Mouse (Mus musculus) myocyte (in vitro differentiated cells): ENCODE data around the gene Dppa2. TPM values are rescaled to one million over a fixed set of nuclear protein-coding genes. Genes with fewer than 3 reads are reported as not detected.
"Not testable (repeated sequence)": the region's sequence is repeated elsewhere in the genome, so short reads cannot be mapped to it uniquely, and the experiment has no call there.

Experiments used
- H3K27me3 ChIP-seq: one replicate; pipeline ENCODE4 v1.6.1; 2011; ENCODE audit not compliant: control insufficient read depth, insufficient read depth, insufficient read length
- H3K36me3 ChIP-seq: one replicate; pipeline ENCODE4 v1.6.1; 2011; ENCODE audit not compliant: control insufficient read depth, insufficient read depth
- H3K4me2 ChIP-seq: one replicate; pipeline ENCODE4 v1.6.1; 2011; ENCODE audit warnings: low read depth, control low read depth
- H3K4me3 ChIP-seq: one replicate; pipeline ENCODE4 v1.5.1; 2011; ENCODE audit warnings: mild to moderate bottlenecking, control low read depth, moderate library complexity
- H3K79me2 ChIP-seq: one replicate; pipeline ENCODE4 v1.6.1; 2011; ENCODE audit not compliant: control insufficient read depth, insufficient read depth
- H3ac ChIP-seq: one replicate; pipeline ENCODE4 v1.6.1; 2011; ENCODE audit not compliant: control insufficient read depth, insufficient read length
- CEBPB ChIP-seq: IDR thresholded peaks from 2 replicates; pipeline ENCODE4 v1.6.1; 2011; ENCODE audit warnings: mild to moderate bottlenecking, moderate library complexity; ENCODE audit not compliant: poor library complexity, insufficient read depth, severe bottlenecking
- E2F4 ChIP-seq: IDR thresholded peaks from one replicate; pipeline ENCODE4 v1.6.1; 2011; ENCODE audit warnings: mild to moderate bottlenecking, control low read depth, moderate library complexity; ENCODE audit not compliant: insufficient read depth
- MAX ChIP-seq: IDR thresholded peaks from one replicate; pipeline ENCODE4 v1.6.1; 2011; ENCODE audit warnings: low read depth, mild to moderate bottlenecking, control low read depth
- MYOD1 ChIP-seq, 3 experiments: IDR thresholded peaks; one replicate each; pipeline ENCODE4 v1.6.1; 2011; ENCODE audit warnings: control low read depth in 2 of 3, low read depth in 2 of 3, mild to moderate bottlenecking in 2 of 3, moderate library complexity in 1 of 3; ENCODE audit not compliant: insufficient read length in 2 of 3, control insufficient read depth in 1 of 3
- MYOG ChIP-seq, 3 experiments: IDR thresholded peaks; one replicate each; pipeline ENCODE4 v1.6.1; 2011; ENCODE audit warnings: control low read depth in 2 of 3, low read depth in 2 of 3, mild to moderate bottlenecking in 2 of 3; ENCODE audit not compliant: insufficient read length in 2 of 3, control insufficient read depth in 1 of 3, insufficient read depth in 1 of 3
- POLR2A ChIP-seq: IDR thresholded peaks from one replicate; pipeline ENCODE4 v1.6.1; 2011; ENCODE audit warnings: low read depth, mild to moderate bottlenecking, control low read depth, moderate library complexity; ENCODE audit not compliant: insufficient read length
- POLR2AphosphoS2 ChIP-seq: IDR thresholded peaks from one replicate; pipeline ENCODE4 v1.6.1; 2011; ENCODE audit warnings: low read depth, control low read depth; ENCODE audit not compliant: insufficient read length
- REST ChIP-seq: IDR thresholded peaks from one replicate; pipeline ENCODE4 v1.6.1; 2011; ENCODE audit warnings: mild to moderate bottlenecking, control low read depth, moderate library complexity; ENCODE audit not compliant: insufficient read depth, insufficient read length
- SRF ChIP-seq: IDR thresholded peaks from one replicate; pipeline ENCODE4 v1.6.1; 2011; ENCODE audit warnings: low read depth; ENCODE audit not compliant: control insufficient read depth, insufficient read length
- TCF12 ChIP-seq: IDR thresholded peaks from one replicate; pipeline ENCODE4 v1.6.1; 2011; ENCODE audit warnings: mild to moderate bottlenecking, control low read depth; ENCODE audit not compliant: poor library complexity, insufficient read depth, severe bottlenecking
- TCF3 ChIP-seq: IDR thresholded peaks from one replicate; pipeline ENCODE4 v1.6.1; 2011; ENCODE audit warnings: low read depth, control low read depth; ENCODE audit not compliant: insufficient read length
- USF1 ChIP-seq: IDR thresholded peaks from one replicate; pipeline ENCODE4 v1.6.1; 2011; ENCODE audit warnings: low read depth, mild to moderate bottlenecking, control low read depth, moderate library complexity
- polyA plus RNA-seq: library from polyadenylated mRNA; unstranded; fragments of >200 nt; fragmentation: generic; extraction: Trizol; gene quantifications from one replicate; pipeline ENCODE4 v1.2.1, GENCODE M21; 2012; ENCODE audit warnings: missing spikeins

Dppa2 gene
- polyA plus RNA-seq, 1 experiment = 0.14 TPM

- H3K36me3 ChIP-seq = no peaks in the 10 kb centered on the region
- TF ChIP-seq E2F4 (no peak), MAX (no peak)
Observed at GRCm38 (mm10) chr16:48285517-48285916, 18.2 kb upstream of the Dppa2 start.

GRCm38 (mm10) chr16:48297384-48298136 lies 6.1 kb upstream of the Dppa2 start:
- Histone ChIP-seq H3K79me2 (no peaks in the 10 kb centered on the region), H3ac (no peak overlapping the region), H3K27me3 (no peaks in the 10 kb centered on the region), H3K4me2 (no peak overlapping the region), H3K4me3 (no peak overlapping the region), H3K36me3 (no peaks in the 10 kb centered on the region)
- TF ChIP-seq CEBPB (no peak), E2F4 (no peak), USF1 (no peak), MYOD1 (IDR thresholded peaks at IDR 0.05; ENCODE audit: control insufficient read depth in 1 of 3, insufficient read length in 2 of 3, low read depth in 2 of 3) (no peak), TCF12 (no peak), SRF (no peak), POLR2A (no peak), TCF3 (no peak), MAX (no peak), MYOG (IDR thresholded peaks at IDR 0.05; ENCODE audit: control insufficient read depth in 1 of 3, insufficient read depth in 1 of 3, insufficient read length in 2 of 3, low read depth in 2 of 3) (no peak), REST (no peak), POLR2AphosphoS2 (no peak)

More at GRCm38 (mm10) chr16:48285517-48285916, 18.2 kb upstream of the Dppa2 start:
- no peaks in the 10 kb centered on the region for H3K79me2 ChIP-seq
- H3K4me2 ChIP-seq = no peak overlapping the region
- no peaks in the 10 kb centered on the region for H3K27me3 ChIP-seq
- no peak overlapping the region for H3K4me3 ChIP-seq
- no peak overlapping the region for H3ac ChIP-seq

DNA sequence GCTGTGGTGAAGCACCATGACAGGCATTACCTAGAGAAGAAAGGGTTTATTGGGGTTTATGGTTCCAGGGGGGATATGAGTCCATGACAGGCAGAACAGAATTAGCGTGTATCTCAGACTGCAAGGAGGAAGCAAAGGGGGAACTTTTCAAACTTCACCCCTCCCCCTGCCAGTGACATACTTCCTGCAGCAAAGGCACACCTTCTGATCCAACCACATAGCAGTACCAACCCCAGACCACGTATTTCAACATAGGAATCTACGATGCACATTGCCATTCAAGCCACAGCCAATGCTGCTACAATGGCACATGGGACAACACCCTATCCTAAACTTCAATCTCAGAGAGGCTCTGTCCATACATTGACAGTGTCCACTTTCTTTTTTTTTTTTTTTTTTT lies 3.8 kb upstream of the Dppa2 start:
- Histone ChIP-seq H3K27me3 (no peaks in the 10 kb centered on the region), H3K4me2 (no peak overlapping the region), H3ac (no peak overlapping the region), H3K36me3 (no peaks in the 10 kb centered on the region), H3K4me3 (no peak overlapping the region), H3K79me2 (no peaks in the 10 kb centered on the region)
- no peak for TF ChIP-seq SRF
- TF ChIP-seq MYOG (IDR thresholded peaks at IDR 0.05; ENCODE audit: control insufficient read depth in 1 of 3, insufficient read depth in 1 of 3, insufficient read length in 2 of 3, low read depth in 2 of 3) = no peak
- TF ChIP-seq POLR2A = no peak
- no peak for TF ChIP-seq REST
- no peak for TF ChIP-seq MYOD1 (IDR thresholded peaks at IDR 0.05; ENCODE audit: control insufficient read depth in 1 of 3, insufficient read length in 2 of 3, low read depth in 2 of 3)
- TF ChIP-seq MAX = no peak
- TF ChIP-seq USF1 = no peak
- no peak for TF ChIP-seq TCF12
- no peak for TF ChIP-seq POLR2AphosphoS2
- TF ChIP-seq E2F4 = no peak
- TF ChIP-seq CEBPB = no peak
- TF ChIP-seq TCF3 = no peak

- Histone ChIP-seq H3K4me2 (no peak overlapping the region), H3K4me3 (no peak overlapping the region), H3ac (no peak overlapping the region), H3K79me2 (no peaks in the 10 kb centered on the region), H3K36me3 (no peaks in the 10 kb centered on the region), H3K27me3 (no peaks in the 10 kb centered on the region)
- TF ChIP-seq SRF (no peak), E2F4 (no peak), MYOD1 (IDR thresholded peaks at IDR 0.05; ENCODE audit: control insufficient read depth in 1 of 3, insufficient read length in 2 of 3, low read depth in 2 of 3) (no peak), CEBPB (no peak), MAX (no peak), TCF3 (no peak), POLR2AphosphoS2 (no peak), MYOG (IDR thresholded peaks at IDR 0.05; ENCODE audit: control insufficient read depth in 1 of 3, insufficient read depth in 1 of 3, insufficient read length in 2 of 3, low read depth in 2 of 3) (no peak), REST (no peak), POLR2A (no peak), USF1 (no peak), TCF12 (no peak)
Observed at GRCm38 (mm10) chr16:48303983-48304382, 275 bp downstream of the Dppa2 start.

GRCm38 (mm10) chr16:48308916-48309315 lies 5.2 kb downstream of the Dppa2 start:
- H3K27me3 ChIP-seq, H3ac ChIP-seq, H3K4me2 ChIP-seq, H3K4me3 ChIP-seq, H3K36me3 ChIP-seq, H3K79me2 ChIP-seq: not testable (repeated sequence)
